Mouse (Mus musculus) macrophage (primary cell): ENCODE results near the gene Gm49373. TPM values are rescaled to one million over a fixed set of nuclear protein-coding genes. Genes with fewer than 3 reads are reported as not detected.

ENCODE experiments used
- H3K27ac ChIP-seq: fragments of 350-480 bp; formaldehyde crosslinking; 2 replicates; pipeline ENCODE4 v1.9.0; 2021
- H3K36me3 ChIP-seq: fragments of 350-480 bp; formaldehyde crosslinking; 2 replicates; pipeline ENCODE4 v1.9.0; 2021; ENCODE audit errors: inconsistent target
- H3K4me3 ChIP-seq: fragments of 350-480 bp; formaldehyde crosslinking; 2 replicates; pipeline ENCODE4 v1.9.0; 2021; ENCODE audit errors: inconsistent target
- H3K79me2 ChIP-seq: fragments of 350-480 bp; formaldehyde crosslinking; 2 replicates; pipeline ENCODE4 v1.9.0; 2021; ENCODE audit errors: inconsistent target
- WGBS: methylation state at CpG from one replicate; pipeline ENCODE4 v1.1.7; 2026; ENCODE audit warnings: inconsistent platforms; ENCODE audit not compliant: missing documents; 5-methylcytosine and 5-hydroxymethylcytosine counted together
- polyA plus RNA-seq: library from polyadenylated mRNA; stranded (reverse); fragments of 250-400 nt; gene quantifications from 3 replicates; pipeline ENCODE4 v1.2.4, GENCODE M21; 2018; ENCODE audit warnings: inconsistent platforms
- total RNA-seq, 78 experiments: library from RNA; depleted of rRNA; stranded (reverse); fragments of 250-400 nt; gene quantifications; 1 replicate in 9 of 78; 2 replicates in 24 of 78; 3 replicates in 43 of 78; 4 replicates in 2 of 78; pipeline ENCODE4 v1.2.4; 2018; ENCODE audit warnings: inconsistent platforms in 56 of 78

Gene Gm49373
- total RNA-seq (2018; cell fraction: chromatin; rRNA removed) = 1 to 10 TPM in 8 of 26 experiments, under 1 TPM in 12, not detected in 6; 0.32 to 1.5 (median 0.62) TPM
- under 1 TPM in 24 of 26 experiments, not detected in 2; 0.07 to 0.47 (median 0.18) TPM for total RNA-seq (2018; cell fraction: cytosol; rRNA removed)
- total RNA-seq (2018; cell fraction: nucleus; rRNA removed) = 1 to 10 TPM in 5 of 26 experiments, under 1 TPM in 13, not detected in 8; 0.36 to 1.7 (median 0.58) TPM
- 0.22 TPM in 1 of 3 replicates, not detected in the others for polyA plus RNA-seq

DNA sequence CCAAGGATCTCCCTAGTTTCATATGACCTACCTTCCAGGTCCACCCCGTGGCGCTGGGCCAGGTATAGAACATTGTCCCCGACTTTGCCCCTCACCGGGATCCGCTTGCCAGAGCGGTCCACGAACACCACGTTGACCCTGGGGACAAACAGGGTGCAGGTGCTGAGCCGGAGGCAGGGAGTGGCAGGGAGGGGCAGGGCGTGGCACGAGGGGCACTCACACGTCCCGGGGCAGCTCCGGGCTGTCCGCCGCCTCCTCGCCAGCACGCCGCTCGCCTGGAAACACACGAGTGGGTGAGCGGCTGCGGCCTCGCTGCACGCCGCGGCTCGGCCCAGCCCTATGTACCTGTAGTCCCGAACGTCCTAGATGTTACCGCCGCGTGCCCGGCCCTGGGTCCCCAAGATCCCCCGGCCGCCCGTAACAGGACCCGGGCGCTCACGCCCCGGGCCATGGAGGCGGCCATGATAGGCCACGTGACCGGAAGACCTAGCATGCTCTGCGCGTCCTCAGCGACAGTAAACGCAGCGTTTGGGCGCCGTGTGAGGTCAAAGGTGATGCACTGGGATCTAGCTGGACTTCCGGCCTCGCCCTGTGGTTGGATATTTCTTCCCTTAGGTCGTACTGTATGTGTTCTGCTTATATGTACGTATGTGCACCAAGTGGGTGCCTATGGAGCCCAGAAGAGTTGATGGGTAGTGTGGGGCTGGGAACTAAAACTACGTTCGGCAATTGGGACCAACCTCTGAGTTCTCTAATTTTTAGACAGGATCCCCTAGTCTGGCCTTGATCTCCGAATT is at the start of gene Gm49373, which contains the start of gene Fdx1l:
TSS of gene Gm49373 (minus strand) at position 53 of the 797 bp plus-strand sequence.
TSS of gene Fdx1l (minus strand) at position 571 of the 797 bp plus-strand sequence.
- Histone ChIP-seq H3K4me3 (peak within 1 kb of the TSS; percentile 84), H3K36me3 (peaks cover 26% of the 10 kb centered on the region)
- WGBS = under 1% methylated on average over 56 of the region's 58 CpGs

DNA sequence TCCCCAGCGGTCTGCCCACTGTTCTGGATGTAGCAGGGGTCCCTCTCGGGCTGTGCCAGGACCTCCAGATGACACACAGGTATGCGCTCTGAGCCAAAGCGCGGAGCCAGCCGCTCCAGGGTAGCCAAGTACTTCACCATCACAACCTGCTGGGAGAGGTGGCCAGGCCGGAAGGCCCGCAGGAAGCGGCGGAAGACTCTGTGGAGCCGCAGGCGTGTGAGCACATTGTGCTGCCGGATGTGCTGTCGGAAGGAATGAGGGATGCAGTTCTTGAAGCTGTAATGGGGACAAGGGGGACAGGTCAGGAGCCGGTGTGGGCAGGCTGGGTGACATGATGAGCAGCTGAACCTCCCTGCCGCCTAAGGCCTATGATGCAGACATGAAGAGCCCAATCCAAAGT is 48.6 kb upstream of the Gm49373 start:
- WGBS = 98% methylated on average over 16 of the region's 16 CpGs
- Histone ChIP-seq H3K4me3 (no peak overlapping the region), H3K27ac (no peak overlapping the region), H3K79me2 (no peaks in the 10 kb centered on the region), H3K36me3 (peaks cover 68% of the 10 kb centered on the region)

More for the DNA sequence above, at the start of gene Gm49373, which contains the start of gene Fdx1l:
- peaks cover 30% of the 10 kb centered on the region for H3K79me2 ChIP-seq
- peak within 1 kb of the TSS; percentile 45 for H3K27ac ChIP-seq

DNA sequence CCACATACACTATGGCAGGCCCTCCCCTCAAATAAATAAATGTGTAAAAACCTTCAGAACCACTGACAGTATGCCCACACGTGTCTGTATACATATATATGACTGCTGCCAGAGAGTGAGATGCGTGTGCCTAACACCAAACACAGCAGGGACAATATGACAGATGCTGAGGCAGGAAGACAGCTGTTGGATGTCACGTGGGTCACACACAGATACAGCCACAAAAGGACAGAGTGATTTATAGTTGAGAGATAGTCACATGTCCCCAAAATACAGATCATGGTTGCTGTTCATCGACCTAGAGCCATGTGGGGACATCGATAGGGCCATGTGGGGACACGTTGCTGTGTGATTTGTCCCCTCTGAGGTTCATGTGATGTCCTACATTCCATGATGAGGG is 44.2 kb upstream of the Gm49373 start:
- H3K4me3 ChIP-seq = no peak overlapping the region
- no peaks in the 10 kb centered on the region for H3K79me2 ChIP-seq
- peaks cover 76% of the 10 kb centered on the region for H3K36me3 ChIP-seq
- 83% methylated on average over 6 of the region's 6 CpGs for WGBS
- no peak overlapping the region for H3K27ac ChIP-seq

DNA sequence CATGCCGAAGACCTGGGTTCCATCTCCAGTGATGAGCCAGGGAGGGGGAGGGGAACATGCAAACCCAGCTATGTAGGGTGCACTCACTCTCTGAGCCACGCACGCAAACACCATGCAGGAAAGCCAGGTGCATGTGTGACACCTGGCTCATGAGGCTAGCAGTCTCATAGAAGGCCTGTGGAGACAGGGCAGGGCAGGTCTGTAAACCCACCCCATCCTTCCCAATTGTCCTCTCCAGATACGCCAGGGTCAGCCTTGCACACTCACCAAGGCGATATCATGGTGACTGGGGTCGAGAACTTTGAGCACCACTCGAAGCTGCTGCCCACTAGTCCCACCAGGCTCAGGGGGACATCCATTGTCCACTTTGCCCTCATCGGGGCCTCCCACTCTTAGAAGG is 42.2 kb upstream of the Gm49373 start:
- Histone ChIP-seq H3K79me2 (no peaks in the 10 kb centered on the region), H3K4me3 (no peak overlapping the region), H3K36me3 (peaks cover 75% of the 10 kb centered on the region), H3K27ac (no peak overlapping the region)
- 90% methylated on average over 8 of the region's 8 CpGs for WGBS

DNA sequence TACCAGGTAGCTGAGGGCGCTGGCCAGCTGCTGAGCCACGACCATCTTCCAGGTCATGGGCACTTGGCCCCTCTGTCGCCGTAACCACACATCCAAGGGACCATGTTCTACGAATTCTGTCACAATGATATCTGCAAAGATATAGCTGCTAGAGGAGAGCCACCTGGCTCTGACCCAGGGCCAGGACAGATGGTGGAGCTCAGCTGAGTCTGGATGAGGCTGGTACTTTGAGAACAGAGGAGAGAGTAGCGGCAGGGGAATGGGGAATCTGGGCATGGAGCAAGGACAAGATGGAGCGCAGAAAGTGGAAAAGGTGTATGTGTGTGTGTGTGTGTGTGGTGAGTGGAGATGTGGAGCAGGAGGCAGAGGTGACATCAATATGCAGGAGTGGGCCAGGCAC is 41.3 kb upstream of the Gm49373 start:
- Histone ChIP-seq H3K79me2 (no peaks in the 10 kb centered on the region), H3K4me3 (no peak overlapping the region), H3K36me3 (peaks cover 78% of the 10 kb centered on the region), H3K27ac (no peak overlapping the region)
- WGBS = 95% methylated on average over 7 of the region's 7 CpGs

DNA sequence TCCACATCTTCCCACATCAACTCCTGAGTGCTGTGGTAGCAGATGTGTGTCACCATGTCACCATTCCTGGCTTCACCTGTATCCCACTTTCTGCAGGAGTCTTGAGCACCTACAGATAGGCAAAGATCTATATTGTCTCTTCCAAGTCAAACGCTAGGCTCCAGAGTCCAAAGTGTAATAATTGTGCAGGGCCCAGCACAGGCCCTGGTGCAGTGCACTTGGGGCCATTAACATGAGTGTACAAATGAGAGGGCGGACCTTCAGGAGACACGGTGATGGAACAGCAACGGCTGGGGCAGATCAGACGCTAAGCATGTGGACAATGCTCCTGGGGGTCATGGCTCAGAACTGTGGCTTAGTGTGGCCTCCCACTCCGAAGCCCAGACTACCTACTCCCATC is 40.9 kb upstream of the Gm49373 start:
- 100% methylated on average over 6 of the region's 6 CpGs for WGBS
- Histone ChIP-seq H3K79me2 (no peaks in the 10 kb centered on the region), H3K27ac (no peak overlapping the region), H3K36me3 (peaks cover 82% of the 10 kb centered on the region), H3K4me3 (no peak overlapping the region)

DNA sequence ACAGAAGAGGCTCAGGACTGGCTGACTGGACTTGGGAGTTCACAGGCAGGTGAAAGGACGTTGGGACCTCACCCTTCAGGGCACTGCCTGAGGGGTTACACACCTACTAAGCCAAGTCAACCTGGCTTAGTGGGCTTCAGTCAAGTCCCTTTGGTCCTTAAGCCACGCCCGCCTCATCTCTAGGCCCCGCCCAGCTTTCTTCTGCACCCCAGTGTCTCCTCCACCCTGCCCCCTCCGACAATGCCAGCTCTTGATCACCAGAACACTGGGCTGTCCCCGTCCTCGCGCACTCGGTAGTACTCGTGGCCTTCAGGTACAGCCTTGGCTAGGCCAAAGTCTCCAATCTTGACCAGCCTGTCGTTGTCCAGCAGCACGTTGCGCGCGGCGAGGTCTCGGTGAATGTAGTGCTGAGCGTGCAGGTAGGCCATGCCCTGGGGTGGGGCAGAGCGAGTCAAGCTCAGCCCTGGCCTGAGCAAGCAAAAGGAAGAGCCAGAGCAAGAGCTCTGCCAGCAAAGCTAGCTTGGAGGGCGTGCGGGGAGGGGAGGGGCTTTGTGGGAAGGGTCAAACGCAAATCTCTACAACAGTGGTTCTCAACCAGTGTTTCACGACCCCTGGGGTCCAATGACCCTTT is 34.8 kb upstream of the Gm49373 start:
- Histone ChIP-seq H3K79me2 (no peaks in the 10 kb centered on the region), H3K36me3 (peaks cover 78% of the 10 kb centered on the region), H3K27ac (no peak overlapping the region), H3K4me3 (no peak overlapping the region)
- WGBS = 95% methylated on average over 23 of the region's 23 CpGs

DNA sequence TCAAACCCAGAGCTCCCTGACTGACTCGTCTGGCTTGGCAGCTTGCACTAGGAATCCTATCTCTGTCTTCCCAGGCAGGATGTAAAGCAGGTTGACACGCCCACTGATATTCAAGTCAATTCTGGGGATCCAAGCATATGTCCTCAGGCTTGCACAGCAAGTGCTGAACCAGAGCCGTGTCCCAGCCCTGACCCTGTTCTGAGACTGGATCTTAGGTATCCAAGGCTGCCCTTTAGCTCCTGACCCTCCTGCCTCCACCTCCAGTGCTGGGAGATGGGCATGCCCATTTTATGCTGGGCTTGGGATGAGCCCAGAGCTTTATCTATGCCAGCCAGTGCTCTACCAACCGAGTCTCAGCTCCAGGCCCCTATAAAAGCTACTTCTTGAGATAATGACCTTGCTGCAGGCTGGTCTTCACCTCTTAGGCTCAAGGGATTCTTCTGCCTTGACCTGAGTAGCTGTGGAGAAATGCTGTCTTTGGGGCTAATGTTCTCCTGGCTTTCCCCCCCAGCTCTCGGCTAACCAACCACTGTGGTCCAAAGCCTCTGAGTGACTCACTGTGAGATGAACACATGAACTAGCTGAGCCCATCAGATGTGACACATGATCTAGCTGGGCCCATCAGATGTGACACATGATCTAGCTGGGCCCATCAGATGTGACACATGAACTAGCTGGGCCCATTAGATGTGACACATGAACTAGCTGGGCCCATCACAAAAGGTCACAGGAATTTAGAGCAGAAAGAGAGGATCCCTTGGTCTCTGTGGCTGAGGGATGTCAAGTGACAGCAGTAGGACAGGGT is 33.1 kb upstream of the Gm49373 start:
- WGBS = 88% methylated on average over 5 of the region's 5 CpGs
- no peaks in the 10 kb centered on the region for H3K79me2 ChIP-seq
- H3K36me3 ChIP-seq = peaks cover 68% of the 10 kb centered on the region
- H3K27ac ChIP-seq = no peak overlapping the region
- no peak overlapping the region for H3K4me3 ChIP-seq

DNA sequence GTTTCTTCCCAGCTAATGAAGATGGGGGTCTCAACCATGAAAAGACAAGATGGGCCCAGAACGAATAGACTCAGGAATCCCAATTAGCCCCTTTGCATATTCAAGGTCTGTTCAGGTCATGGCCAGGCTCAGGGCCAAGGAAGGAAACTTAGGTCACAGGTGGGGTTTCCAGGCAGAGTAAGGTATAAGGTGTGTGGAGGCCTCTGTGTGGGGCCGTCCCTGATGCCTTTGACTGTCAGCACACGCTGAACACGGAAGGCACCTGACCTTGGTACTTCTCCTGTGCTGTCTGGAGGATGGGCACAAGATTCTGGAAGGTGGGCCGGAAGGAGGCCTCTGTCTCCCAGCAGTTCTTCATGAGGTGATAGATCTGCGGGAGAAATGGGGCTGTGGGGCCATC is 31.9 kb upstream of the Gm49373 start:
- Histone ChIP-seq H3K27ac (no peak overlapping the region), H3K4me3 (no peak overlapping the region), H3K79me2 (no peaks in the 10 kb centered on the region), H3K36me3 (peaks cover 56% of the 10 kb centered on the region)
- WGBS = 90% methylated on average over 6 of the region's 6 CpGs

DNA sequence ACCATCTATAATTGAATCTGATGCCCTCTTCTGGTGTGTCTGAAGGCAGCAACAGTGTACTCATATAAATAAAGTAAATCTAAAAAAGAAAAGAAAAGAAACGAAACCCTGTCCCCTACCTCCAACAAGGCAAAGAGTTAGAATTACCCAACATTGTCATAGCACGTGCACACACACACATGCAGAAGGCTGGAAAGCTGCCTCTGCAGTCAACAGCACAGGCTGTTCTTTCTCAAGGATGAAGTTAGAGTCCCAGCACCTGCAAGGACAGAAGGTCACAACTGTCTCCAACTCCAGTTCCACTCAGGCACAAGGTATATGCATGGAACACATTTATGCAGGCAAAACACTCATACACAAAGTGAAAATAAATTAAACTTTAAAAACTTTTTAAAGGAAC is 29.2 kb upstream of the Gm49373 start:
- Histone ChIP-seq H3K36me3 (peaks cover 31% of the 10 kb centered on the region), H3K27ac (no peak overlapping the region)

DNA sequence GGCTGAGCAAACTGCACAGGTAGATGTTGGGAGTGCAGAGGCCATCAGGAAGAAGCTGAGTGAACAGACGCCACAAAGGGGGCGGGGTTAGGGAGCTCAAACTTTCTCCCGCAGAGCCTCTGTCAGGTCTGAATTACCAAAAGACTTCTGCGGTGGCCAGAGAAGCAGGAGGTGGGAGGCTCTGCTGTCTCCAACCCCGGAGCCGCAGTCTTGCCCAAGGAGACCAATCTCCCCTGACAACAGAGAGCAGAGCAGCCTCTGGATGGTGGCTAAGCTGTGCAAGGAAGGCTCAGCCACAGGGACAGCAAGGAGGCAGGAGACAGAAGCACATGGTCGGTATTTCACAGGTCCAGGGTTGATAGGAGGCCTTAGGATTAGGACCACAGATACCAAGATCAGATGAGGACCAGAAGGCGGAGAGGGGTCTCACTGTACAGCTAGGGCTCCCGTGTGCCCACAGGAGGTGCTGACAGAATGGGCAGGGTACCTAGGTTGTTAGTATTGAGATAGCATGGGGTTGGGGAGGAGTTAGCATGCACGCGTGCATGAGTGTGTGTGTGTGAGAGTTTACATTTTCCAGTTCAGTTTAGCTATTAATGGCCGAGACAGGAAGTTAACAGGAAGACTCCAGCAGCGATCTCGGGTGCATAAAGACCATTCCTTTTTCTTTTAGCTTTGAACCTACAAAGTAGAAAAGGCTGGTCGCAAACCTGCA is 27.7 kb upstream of the Gm49373 start:
- 17% methylated on average over 15 of the region's 15 CpGs for WGBS

More for the DNA sequence above, 29.2 kb upstream of the Gm49373 start:
- WGBS = 100% methylated on average over 2 of the region's 2 CpGs
- no peaks in the 10 kb centered on the region for H3K79me2 ChIP-seq
- no peak overlapping the region for H3K4me3 ChIP-seq

DNA sequence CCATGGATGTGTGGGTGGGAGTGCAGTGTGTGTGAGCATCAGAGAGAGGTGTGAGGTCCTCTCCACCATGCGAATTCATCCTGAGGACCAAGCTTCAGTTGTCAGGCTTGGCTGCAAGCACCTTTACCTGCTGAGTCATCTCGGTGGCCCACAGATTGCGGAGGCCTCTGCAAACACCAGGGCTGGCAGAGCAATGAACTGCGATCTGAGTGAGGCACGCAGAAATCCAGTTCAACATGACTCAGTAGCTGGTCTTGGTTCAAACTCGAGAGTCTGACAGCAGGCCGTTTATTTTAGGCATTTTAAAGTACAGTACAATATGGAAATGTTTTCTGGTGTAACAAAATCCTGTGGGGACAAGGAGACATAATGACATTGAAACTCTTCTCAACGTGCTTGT is 24.9 kb upstream of the Gm49373 start:
- Histone ChIP-seq H3K27ac (no peak overlapping the region), H3K79me2 (no peaks in the 10 kb centered on the region), H3K4me3 (no peak overlapping the region), H3K36me3 (no peaks in the 10 kb centered on the region)
- 68% methylated on average over 8 of the region's 8 CpGs for WGBS

More for the DNA sequence above, 27.7 kb upstream of the Gm49373 start:
- Histone ChIP-seq H3K79me2 (no peaks in the 10 kb centered on the region), H3K4me3 (no peak overlapping the region), H3K36me3 (peaks cover 16% of the 10 kb centered on the region), H3K27ac (0 out of 2 replicates have a peak overlapping the region, but pooled peaks have one; percentile 5)

DNA sequence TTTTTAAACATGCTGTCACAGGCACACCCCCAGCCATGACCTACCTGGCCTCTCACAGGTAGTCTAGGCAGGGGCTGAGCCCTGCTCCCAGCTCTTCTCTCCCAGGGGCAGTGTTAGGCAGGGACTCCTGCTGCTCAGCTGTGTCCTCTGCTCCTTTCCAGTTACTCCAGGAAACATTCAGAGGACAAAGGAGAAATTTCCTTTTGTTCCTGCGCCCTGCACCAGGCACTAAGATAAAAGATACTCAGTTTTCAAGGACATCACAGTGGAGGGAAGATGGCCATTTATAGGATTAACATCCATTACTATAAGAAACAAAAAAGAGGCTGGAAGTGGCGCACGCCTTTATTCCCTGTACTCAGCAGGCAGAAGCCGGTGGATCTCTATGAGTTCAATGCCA is 23.1 kb upstream of the Gm49373 start:
- Histone ChIP-seq H3K79me2 (peaks cover 8% of the 10 kb centered on the region), H3K36me3 (no peaks in the 10 kb centered on the region), H3K4me3 (no peak overlapping the region), H3K27ac (no peak overlapping the region)
- WGBS = 94% methylated on average over 4 of the region's 4 CpGs

DNA sequence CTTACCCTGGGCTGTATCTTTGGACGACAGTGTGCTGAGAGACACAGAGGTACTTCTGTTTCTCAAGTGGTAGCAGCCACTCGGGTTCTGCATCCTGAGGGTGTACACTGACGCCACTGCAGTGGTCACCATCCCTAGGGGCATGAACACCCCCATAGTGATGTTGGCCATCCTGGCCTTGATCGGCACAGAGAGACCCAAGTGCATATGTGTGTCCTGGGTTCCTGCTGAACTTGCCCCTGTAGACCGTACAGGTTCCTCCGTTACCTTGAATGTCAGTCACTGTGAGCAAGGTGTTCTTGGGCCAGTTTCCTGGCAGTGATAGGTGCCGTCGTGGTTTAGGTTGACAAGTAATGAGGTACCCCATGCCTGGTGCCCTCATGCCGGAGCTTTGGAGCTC is 20.5 kb upstream of the Gm49373 start:
- Histone ChIP-seq H3K79me2 (peaks cover 33% of the 10 kb centered on the region), H3K36me3 (0 out of 2 replicates have a peak, but pooled peaks cover 12% of the 10 kb centered on the region), H3K4me3 (no peak overlapping the region), H3K27ac (no peak overlapping the region)
- 93% methylated on average over 9 of the region's 9 CpGs for WGBS
